Mouse (Mus musculus) spleen, adult 2 months (tissue): Measurements from ENCODE around the gene Trim26. TPM values are rescaled to one million over a fixed set of nuclear protein-coding genes. Genes with fewer than 3 reads are reported as not detected.

Experiments
- DNase-seq, 2 experiments: peaks; one replicate each; pipeline versions ENCODE4 v3.0.0 to v3.0.0-alpha.2; 2012 to 2021; ENCODE audit warnings: low spot score in 2 of 2, low read depth in 1 of 2
- H3K27ac ChIP-seq: fragments of 200-500 bp; 2 replicates; pipeline ENCODE4 v1.5.1; 2012; ENCODE audit warnings: low read length, inconsistent platforms; ENCODE audit not compliant: insufficient read depth
- H3K27me3 ChIP-seq: fragments of 200-500 bp; 2 replicates; pipeline ENCODE4 v1.6.1; 2012; ENCODE audit warnings: mild to moderate bottlenecking, moderate library complexity, low read length, inconsistent platforms; ENCODE audit not compliant: control insufficient read depth, insufficient read depth
- H3K36me3 ChIP-seq: fragments of 200-500 bp; 2 replicates; pipeline ENCODE4 v1.6.1; 2012; ENCODE audit warnings: mild to moderate bottlenecking, low read length, inconsistent platforms; ENCODE audit not compliant: control insufficient read depth, insufficient read depth
- H3K4me1 ChIP-seq: fragments of 200-500 bp; 2 replicates; pipeline ENCODE4 v1.6.1; 2011; ENCODE audit warnings: inconsistent platforms; ENCODE audit not compliant: control insufficient read depth, insufficient read depth, insufficient read length
- H3K4me3 ChIP-seq: fragments of 200-500 bp; 2 replicates; pipeline ENCODE4 v1.5.1; 2011; ENCODE audit warnings: mild to moderate bottlenecking, inconsistent platforms; ENCODE audit not compliant: insufficient read depth, insufficient read length; ENCODE audit errors: extremely low read depth
- CTCF ChIP-seq: fragments of 200-500 bp; IDR thresholded peaks from 2 replicates; pipeline ENCODE4 v1.5.1; 2011; ENCODE audit warnings: mild to moderate bottlenecking, inconsistent platforms; ENCODE audit not compliant: insufficient read depth, insufficient read length, insufficient replicate concordance; ENCODE audit errors: extremely low read depth
- POLR2A ChIP-seq: fragments of 200-500 bp; IDR thresholded peaks from 2 replicates; pipeline ENCODE4 v1.6.1; 2011; ENCODE audit warnings: low read depth, low read length, inconsistent platforms
- WGBS: fragments of 180-500 bp; shearing (Covaris S2); methylation state at CpG from one replicate; pipeline ENCODE4 v1.1.7; 2018; 5-methylcytosine and 5-hydroxymethylcytosine counted together
- polyA plus RNA-seq: library from polyadenylated mRNA; depleted of rRNA; stranded (reverse); fragments of >200 nt; gene quantifications from 2 replicates; pipeline ENCODE4 v1.2.3, GENCODE M21; 2012; rRNA removed

Gene Trim26
- polyA plus RNA-seq, 1 experiment: 55.6 TPM

GRCm38 (mm10) chr17:36897552-36898205 lies 60.7 kb downstream of the Trim26 start, which contains the start of gene Trim31:
Trim31 (plus strand) TSS chr17:36898118.
- Histone ChIP-seq H3K27me3 (no peaks in the 10 kb centered on the region), H3K4me1 (no peaks in the 10 kb centered on the region), H3K36me3 (no peaks in the 10 kb centered on the region), H3K27ac (no peak within 1 kb of the TSS), H3K4me3 (no peak within 1 kb of the TSS)
- WGBS: 69% methylated on average over 6 of the region's 6 CpGs
- TF ChIP-seq POLR2A: no peak
- no peak for TF ChIP-seq CTCF
- DNase-seq: no peak

- 86% methylated on average over 4 of the region's 4 CpGs for WGBS
- Histone ChIP-seq H3K4me1 (no peaks in the 10 kb centered on the region), H3K4me3 (no peak overlapping the region), H3K27ac (no peak overlapping the region), H3K27me3 (no peaks in the 10 kb centered on the region), H3K36me3 (no peaks in the 10 kb centered on the region)
- TF ChIP-seq POLR2A (no peak), CTCF (no peak)
- DNase-seq: no peak
Observed at GRCm38 (mm10) chr17:36899376-36899775, 62.4 kb downstream of the Trim26 start.

- Histone ChIP-seq H3K36me3 (no peaks in the 10 kb centered on the region), H3K27me3 (no peaks in the 10 kb centered on the region), H3K27ac (no peak overlapping the region), H3K4me3 (no peak overlapping the region), H3K4me1 (no peaks in the 10 kb centered on the region)
- DNase-seq: no peak
- TF ChIP-seq CTCF (no peak), POLR2A (no peak)
- WGBS: 92% methylated on average over 5 of the region's 5 CpGs
Observed at GRCm38 (mm10) chr17:36900001-36900400, 63.1 kb downstream of the Trim26 start.

GRCm38 (mm10) chr17:36900691-36901090 lies 63.8 kb downstream of the Trim26 start:
- Histone ChIP-seq H3K36me3 (no peaks in the 10 kb centered on the region), H3K27ac (no peak overlapping the region), H3K4me1 (no peaks in the 10 kb centered on the region), H3K27me3 (no peaks in the 10 kb centered on the region), H3K4me3 (no peak overlapping the region)
- TF ChIP-seq POLR2A: no peak
- no peak for TF ChIP-seq CTCF
- no peak for DNase-seq
- 15% methylated on average over 1 of the region's 1 CpGs for WGBS

- no peak for DNase-seq
- no peaks in the 10 kb centered on the region for H3K4me1 ChIP-seq
- H3K27me3 ChIP-seq: no peaks in the 10 kb centered on the region
- no peak overlapping the region for H3K27ac ChIP-seq
- WGBS: 70% methylated on average over 3 of the region's 3 CpGs
- H3K4me3 ChIP-seq: no peak overlapping the region
- TF ChIP-seq CTCF (no peak), POLR2A (no peak)
- no peaks in the 10 kb centered on the region for H3K36me3 ChIP-seq
Observed at GRCm38 (mm10) chr17:36903651-36904050, 66.7 kb downstream of the Trim26 start.

GRCm38 (mm10) chr17:36908235-36908634 lies 71.3 kb downstream of the Trim26 start:
- TF ChIP-seq POLR2A: no peak
- TF ChIP-seq CTCF: no peak
- no peaks in the 10 kb centered on the region for H3K36me3 ChIP-seq
- no peak overlapping the region for H3K27ac ChIP-seq
- DNase-seq: no peak
- WGBS: 47% methylated on average over 1 of the region's 1 CpGs
- peaks cover 2% of the 10 kb centered on the region; the same call in 1 of the 2 replicates for H3K27me3 ChIP-seq
- H3K4me3 ChIP-seq: no peak overlapping the region
- H3K4me1 ChIP-seq: no peaks in the 10 kb centered on the region

Other genes with a start within 250 kb of the Trim26 start
- not detected in 2 replicates for gene H2-M9, start 194.5 kb upstream of the Trim26 start, polyA plus RNA-seq
- not detected in 2 replicates for gene H2-M1, start 164.9 kb upstream of the Trim26 start, polyA plus RNA-seq
- gene H2-M10.5, start 64.2 kb upstream of the Trim26 start, polyA plus RNA-seq: not detected in 2 replicates
- not detected in 2 replicates for gene H2-M10.6, start 25.0 kb upstream of the Trim26 start, polyA plus RNA-seq
- gene Trim15, start 30.1 kb downstream of the Trim26 start, polyA plus RNA-seq: 0.04 and 0.05 TPM in 2 replicates
- 16.8 and 37.0 TPM in 2 replicates for gene Trim10, start 32.4 kb downstream of the Trim26 start, polyA plus RNA-seq
- gene Trim40, start 53.0 kb downstream of the Trim26 start, polyA plus RNA-seq: 0.19 TPM in 1 of 2 replicates, not detected in the other
- not detected in 2 replicates for gene Trim31, start 61.0 kb downstream of the Trim26 start, polyA plus RNA-seq
- gene Rnf39, start 105.8 kb downstream of the Trim26 start, polyA plus RNA-seq: 0.20 and 0.23 TPM in 2 replicates
- 36.3 and 36.9 TPM in 2 replicates for gene Ppp1r11, start 114.6 kb downstream of the Trim26 start, polyA plus RNA-seq
- 19.0 and 23.5 TPM in 2 replicates for gene Znrd1, start 121.4 kb downstream of the Trim26 start, polyA plus RNA-seq
- gene Znrd1as, start 121.5 kb downstream of the Trim26 start, polyA plus RNA-seq: 0.31 and 0.57 TPM in 2 replicates
- gene 2410137M14Rik, start 144.1 kb downstream of the Trim26 start, polyA plus RNA-seq: not detected in 2 replicates
- 0.28 and 0.48 TPM in 2 replicates for gene H2-M5, start 152.4 kb downstream of the Trim26 start, polyA plus RNA-seq
- gene Zfp57, start 164.0 kb downstream of the Trim26 start, polyA plus RNA-seq: 0.62 and 0.75 TPM in 2 replicates
- not detected in 2 replicates for gene Mog, start 186.3 kb downstream of the Trim26 start, polyA plus RNA-seq
- gene Gabbr1, start 208.8 kb downstream of the Trim26 start, polyA plus RNA-seq: 28.7 and 29.7 TPM in 2 replicates